Mouse (Mus musculus) heart, embryonic 13.5 days (tissue): ENCODE measurements around the gene Zfp36l1. TPM values are rescaled to one million over a fixed set of nuclear protein-coding genes. Genes with fewer than 3 reads are reported as not detected.

Experiments
- ATAC-seq: fragments of 200-750 bp; cut with Nextera tagmentation; 2 replicates; pipeline ENCODE4 v1.8.0; 2017; ENCODE audit warnings: moderate TSS enrichment; ENCODE audit not compliant: insufficient number of reproducible peaks, low FRiP score, low TSS enrichment; ENCODE audit errors: extremely low read depth
- H3K27ac ChIP-seq: fragments of 300-500 bp; sonication (generic); replicated peaks from 2 replicates; pipeline ENCODE4 v1.5.1; 2015; ENCODE audit warnings: moderate library complexity, mild to moderate bottlenecking, inconsistent platforms
- H3K27me3 ChIP-seq: fragments of 300-500 bp; sonication (generic); replicated peaks from 2 replicates; pipeline ENCODE4 v1.6.1; 2015; ENCODE audit warnings: mild to moderate bottlenecking, inconsistent platforms
- H3K36me3 ChIP-seq: fragments of 300-500 bp; sonication (generic); 2 replicates; pipeline ENCODE4 v1.6.1; 2015; ENCODE audit warnings: mild to moderate bottlenecking, inconsistent platforms
- H3K4me1 ChIP-seq: fragments of 300-500 bp; sonication (generic); 2 replicates; pipeline ENCODE4 v1.6.1; 2015; ENCODE audit warnings: inconsistent platforms
- H3K4me2 ChIP-seq: fragments of 300-500 bp; sonication (generic); 2 replicates; pipeline ENCODE4 v1.6.1; 2015; ENCODE audit warnings: inconsistent platforms, mild to moderate bottlenecking, moderate library complexity
- H3K4me3 ChIP-seq: fragments of 300-500 bp; sonication (generic); 2 replicates; pipeline ENCODE4 v1.5.1; 2015; ENCODE audit warnings: moderate library complexity, mild to moderate bottlenecking, inconsistent platforms
- H3K9ac ChIP-seq: fragments of 300-500 bp; sonication (generic); 2 replicates; pipeline ENCODE4 v1.6.1; 2015; ENCODE audit warnings: inconsistent platforms, mild to moderate bottlenecking, moderate library complexity
- H3K9me3 ChIP-seq: fragments of 300-500 bp; sonication (generic); 2 replicates; pipeline ENCODE4 v1.6.1; 2016; ENCODE audit warnings: inconsistent platforms
- WGBS: fragments of 180-500 bp; shearing (Covaris S2); methylation state at CpG from one replicate; pipeline ENCODE4 v1.1.7; 2015; ENCODE audit warnings: mixed read lengths; 5-methylcytosine and 5-hydroxymethylcytosine counted together
- polyA plus RNA-seq: library from polyadenylated mRNA; unstranded; fragments of >200 nt; fragmentation: Nextera tagmentation; extraction: Ambion mirVana; gene quantifications from 2 replicates; pipeline ENCODE4 v1.2.1, GENCODE M21; 2015

The Zfp36l1 gene
- polyA plus RNA-seq, 1 experiment from 2014 or later = 96.2 TPM

DNA sequence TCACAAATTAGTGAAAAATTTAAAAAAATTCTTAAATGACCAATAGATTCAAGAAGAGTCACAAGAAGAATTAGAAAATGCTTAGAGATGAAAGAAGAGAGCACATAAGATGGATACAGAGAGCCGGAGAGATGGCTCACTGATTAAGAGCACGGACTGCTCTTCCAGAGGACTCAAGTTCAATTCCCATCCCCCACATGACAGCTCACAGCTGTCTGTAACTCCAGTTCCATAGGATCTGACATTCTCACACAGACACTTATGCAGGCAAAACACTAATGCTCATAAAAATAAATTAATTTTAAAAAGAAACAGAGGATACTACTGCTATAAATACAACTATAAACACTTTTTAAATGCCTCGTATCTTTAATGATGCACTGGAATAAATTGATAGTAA, 32.0 kb upstream of the Zfp36l1 start:
- no peak overlapping the region for H3K27ac ChIP-seq
- no peak overlapping the region for H3K4me2 ChIP-seq
- H3K9ac ChIP-seq = no peak overlapping the region
- no peak for ATAC-seq
- H3K4me3 ChIP-seq = no peak overlapping the region
- peaks cover 12% of the 10 kb centered on the region for H3K4me1 ChIP-seq
- no peaks in the 10 kb centered on the region for H3K9me3 ChIP-seq
- 66% methylated on average over 3 of the region's 3 CpGs for WGBS
- H3K27me3 ChIP-seq = no peaks in the 10 kb centered on the region
- no peaks in the 10 kb centered on the region for H3K36me3 ChIP-seq

DNA sequence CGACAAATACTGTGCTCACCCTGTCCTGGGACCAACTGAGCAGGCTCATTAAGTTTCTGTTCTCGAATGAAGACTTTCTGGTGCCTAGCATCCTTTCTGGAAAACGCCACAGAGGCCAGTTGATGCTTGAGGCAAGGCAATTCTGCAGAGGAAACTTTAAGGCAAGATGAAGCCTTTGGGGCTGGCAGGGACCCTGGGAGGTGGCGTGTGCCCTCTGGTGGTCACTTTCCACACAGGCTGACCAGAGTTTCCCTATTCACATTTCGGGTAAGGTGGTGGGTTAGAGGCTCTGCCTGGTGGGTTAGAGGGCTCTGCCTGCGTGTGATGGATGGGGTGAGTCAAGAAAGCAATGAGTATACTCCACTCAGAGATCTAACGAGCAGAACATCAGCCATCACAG, 28.7 kb upstream of the Zfp36l1 start:
- no peak overlapping the region for H3K27ac ChIP-seq
- no peak overlapping the region for H3K4me2 ChIP-seq
- peaks cover 21% of the 10 kb centered on the region for H3K4me1 ChIP-seq
- H3K27me3 ChIP-seq = no peaks in the 10 kb centered on the region
- H3K9me3 ChIP-seq = no peaks in the 10 kb centered on the region
- 18% methylated on average over 7 of the region's 7 CpGs for WGBS
- H3K9ac ChIP-seq = no peak overlapping the region
- no peak overlapping the region for H3K4me3 ChIP-seq
- no peaks in the 10 kb centered on the region for H3K36me3 ChIP-seq
- no peak for ATAC-seq

GRCm38 (mm10) chr12:80141011-80141410, 28.2 kb upstream of the Zfp36l1 start:
- WGBS = 61% methylated on average over 8 of the region's 8 CpGs
- peaks cover 24% of the 10 kb centered on the region for H3K4me1 ChIP-seq
- H3K27me3 ChIP-seq = no peaks in the 10 kb centered on the region
- H3K4me2 ChIP-seq = no peak overlapping the region
- no peaks in the 10 kb centered on the region for H3K9me3 ChIP-seq
- no peak overlapping the region for H3K4me3 ChIP-seq
- no peak overlapping the region for H3K27ac ChIP-seq
- no peak overlapping the region for H3K9ac ChIP-seq
- H3K36me3 ChIP-seq = no peaks in the 10 kb centered on the region
- no peak for ATAC-seq

GRCm38 (mm10) chr12:80137744-80138143, 24.9 kb upstream of the Zfp36l1 start:
- 69% methylated on average over 1 of the region's 1 CpGs for WGBS

GRCm38 (mm10) chr12:80137246-80137645, 24.4 kb upstream of the Zfp36l1 start:
- H3K36me3 ChIP-seq = no peaks in the 10 kb centered on the region
- H3K9me3 ChIP-seq = no peaks in the 10 kb centered on the region
- 82% methylated on average over 6 of the region's 6 CpGs for WGBS
- no peak overlapping the region for H3K9ac ChIP-seq
- ATAC-seq = no peak
- H3K27me3 ChIP-seq = no peaks in the 10 kb centered on the region
- H3K27ac ChIP-seq = peak overlapping the region; percentile 90
- no peak overlapping the region for H3K4me3 ChIP-seq
- no peak overlapping the region for H3K4me2 ChIP-seq
- peaks cover 35% of the 10 kb centered on the region for H3K4me1 ChIP-seq

More at GRCm38 (mm10) chr12:80137744-80138143, 24.9 kb upstream of the Zfp36l1 start:
- Histone ChIP-seq H3K27me3 (no peaks in the 10 kb centered on the region), H3K27ac (no peak overlapping the region), H3K9ac (no peak overlapping the region), H3K4me3 (no peak overlapping the region), H3K36me3 (no peaks in the 10 kb centered on the region), H3K4me2 (no peak overlapping the region), H3K4me1 (peaks cover 35% of the 10 kb centered on the region), H3K9me3 (no peaks in the 10 kb centered on the region)
- no peak for ATAC-seq

DNA sequence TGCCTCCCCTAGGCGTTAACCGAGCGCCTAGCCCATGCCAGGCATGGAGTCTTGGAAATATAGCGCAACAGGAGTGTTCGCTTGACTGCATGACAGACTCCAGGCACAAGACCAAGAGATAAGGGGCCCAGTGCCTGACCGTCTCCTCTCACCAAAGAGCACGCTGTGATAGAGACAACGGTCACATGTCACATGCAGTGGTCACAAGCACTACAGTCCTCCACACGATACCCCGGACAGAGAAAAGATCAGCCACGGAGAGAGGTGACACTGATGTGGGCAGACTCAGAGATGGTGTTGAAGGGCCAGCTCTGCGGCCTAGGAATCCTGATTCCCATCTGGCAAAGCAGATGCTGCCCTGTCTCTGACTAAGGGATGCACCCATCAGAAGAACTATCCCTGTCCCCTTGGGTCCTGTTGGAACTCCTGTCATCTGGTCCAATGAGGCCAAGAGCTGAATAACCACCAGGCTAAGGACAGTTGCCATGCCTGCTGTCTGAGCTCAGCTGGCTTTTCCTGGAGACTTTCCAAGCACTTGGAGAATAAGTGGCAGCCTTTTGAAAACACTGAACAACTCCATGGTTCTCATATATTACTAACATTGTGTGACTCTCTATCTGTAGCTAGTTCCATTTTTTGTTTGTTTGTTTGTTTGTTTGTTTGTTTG, 23.6 kb upstream of the Zfp36l1 start:
- ATAC-seq = peak; percentile 20; the same call in 1 of the 2 replicates

DNA sequence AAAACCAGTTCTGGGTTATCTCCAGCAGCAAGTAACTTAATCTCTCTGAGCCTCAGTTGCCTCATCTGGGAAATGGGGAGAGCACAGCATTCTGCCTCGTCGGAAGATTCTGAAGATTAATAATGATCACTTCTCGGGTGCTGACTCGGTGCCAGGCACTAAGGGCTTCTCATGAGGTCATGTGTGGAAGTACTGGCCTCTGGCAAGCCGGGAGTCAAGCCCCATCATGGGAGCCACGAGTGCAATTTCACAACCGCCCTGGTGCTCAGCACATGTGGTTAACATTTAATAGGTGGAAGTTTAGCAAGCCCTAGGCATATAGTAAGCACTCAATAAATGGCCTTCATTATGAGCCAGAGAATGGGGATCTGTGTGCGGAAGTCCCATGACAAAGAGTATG, 22.4 kb upstream of the Zfp36l1 start:
- 85% methylated on average over 8 of the region's 8 CpGs for WGBS
- peaks cover 50% of the 10 kb centered on the region for H3K4me1 ChIP-seq
- no peaks in the 10 kb centered on the region for H3K27me3 ChIP-seq
- no peak overlapping the region; the same call in 1 of the 2 replicates for H3K9ac ChIP-seq
- H3K36me3 ChIP-seq = no peaks in the 10 kb centered on the region
- no peak for ATAC-seq
- peak overlapping the region; percentile 90; the same call in 1 of the 2 replicates for H3K27ac ChIP-seq
- no peak overlapping the region for H3K4me3 ChIP-seq
- H3K4me2 ChIP-seq = no peak overlapping the region
- H3K9me3 ChIP-seq = no peaks in the 10 kb centered on the region

More for the DNA sequence above, 23.6 kb upstream of the Zfp36l1 start:
- WGBS = 15% methylated on average over 12 of the region's 12 CpGs
- H3K27me3 ChIP-seq = no peaks in the 10 kb centered on the region
- peak overlapping the region; percentile 25 for H3K4me2 ChIP-seq
- H3K4me1 ChIP-seq = peaks cover 43% of the 10 kb centered on the region
- no peak overlapping the region for H3K4me3 ChIP-seq
- H3K9me3 ChIP-seq = no peaks in the 10 kb centered on the region
- no peak overlapping the region for H3K9ac ChIP-seq
- peak overlapping the region; percentile 90 for H3K27ac ChIP-seq
- H3K36me3 ChIP-seq = no peaks in the 10 kb centered on the region

- Histone ChIP-seq H3K9ac (no peak overlapping the region), H3K4me3 (0 out of 2 replicates have a peak overlapping the region, but pooled peaks have one; percentile 62), H3K27me3 (no peaks in the 10 kb centered on the region), H3K36me3 (peaks cover 5% of the 10 kb centered on the region; the same call in 1 of the 2 replicates), H3K4me2 (0 out of 2 replicates have a peak overlapping the region, but pooled peaks have one; percentile 77), H3K27ac (0 out of 2 replicates have a peak overlapping the region, but pooled peaks have one; percentile 98), H3K4me1 (peaks cover 60% of the 10 kb centered on the region), H3K9me3 (no peaks in the 10 kb centered on the region)
- ATAC-seq = no peak
- 43% methylated on average over 9 of the region's 9 CpGs for WGBS
Measured at GRCm38 (mm10) chr12:80133011-80133545, 20.3 kb upstream of the Zfp36l1 start.

DNA sequence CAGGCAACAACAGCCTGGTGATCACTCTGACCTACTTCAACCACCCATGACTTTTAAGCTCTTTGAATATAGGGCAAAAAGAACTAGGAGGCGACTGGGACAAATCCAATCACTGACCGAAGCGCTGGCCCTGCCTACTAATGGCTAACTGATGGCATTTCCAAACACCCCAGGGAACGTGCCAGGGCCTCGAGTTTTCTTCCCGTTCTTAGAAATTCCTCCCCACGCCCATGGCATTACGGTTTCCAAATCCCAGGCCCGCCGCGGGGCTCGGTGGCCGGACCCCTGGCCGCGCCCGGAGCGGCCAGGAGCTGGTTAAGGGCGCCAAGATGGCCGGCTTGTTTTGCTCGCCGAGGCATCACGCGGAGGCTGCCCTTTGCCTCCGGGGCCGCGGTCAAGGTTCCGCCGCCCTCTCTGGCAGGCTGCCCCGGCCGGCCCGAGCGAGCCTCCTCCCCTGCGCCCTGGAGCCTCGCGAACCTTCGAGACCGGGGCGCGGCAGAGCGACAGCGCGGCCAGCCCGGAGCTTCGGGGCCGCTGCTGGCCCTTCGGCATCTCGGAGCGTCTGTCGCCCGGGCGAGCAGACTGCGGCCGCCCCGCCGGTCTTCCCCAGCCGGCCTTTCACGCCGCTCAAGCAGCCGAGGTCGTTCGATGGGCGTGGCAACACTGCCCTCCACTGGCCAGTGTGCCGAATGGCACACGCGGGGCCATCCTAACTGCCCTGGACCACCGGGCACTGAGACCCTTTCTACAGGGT, 19.6 kb upstream of the Zfp36l1 start:
- H3K27me3 ChIP-seq = no peaks in the 10 kb centered on the region
- peaks cover 55% of the 10 kb centered on the region for H3K4me1 ChIP-seq
- no peaks in the 10 kb centered on the region for H3K9me3 ChIP-seq
- H3K36me3 ChIP-seq = peaks cover 11% of the 10 kb centered on the region
- H3K27ac ChIP-seq = peak overlapping the region; percentile 98
- peak overlapping the region; percentile 62 for H3K4me3 ChIP-seq
- peak overlapping the region; percentile 95 for H3K9ac ChIP-seq
- ATAC-seq = peak; percentile 82
- H3K4me2 ChIP-seq = peak overlapping the region; percentile 77
- WGBS = 1% methylated on average over 66 of the region's 66 CpGs

DNA sequence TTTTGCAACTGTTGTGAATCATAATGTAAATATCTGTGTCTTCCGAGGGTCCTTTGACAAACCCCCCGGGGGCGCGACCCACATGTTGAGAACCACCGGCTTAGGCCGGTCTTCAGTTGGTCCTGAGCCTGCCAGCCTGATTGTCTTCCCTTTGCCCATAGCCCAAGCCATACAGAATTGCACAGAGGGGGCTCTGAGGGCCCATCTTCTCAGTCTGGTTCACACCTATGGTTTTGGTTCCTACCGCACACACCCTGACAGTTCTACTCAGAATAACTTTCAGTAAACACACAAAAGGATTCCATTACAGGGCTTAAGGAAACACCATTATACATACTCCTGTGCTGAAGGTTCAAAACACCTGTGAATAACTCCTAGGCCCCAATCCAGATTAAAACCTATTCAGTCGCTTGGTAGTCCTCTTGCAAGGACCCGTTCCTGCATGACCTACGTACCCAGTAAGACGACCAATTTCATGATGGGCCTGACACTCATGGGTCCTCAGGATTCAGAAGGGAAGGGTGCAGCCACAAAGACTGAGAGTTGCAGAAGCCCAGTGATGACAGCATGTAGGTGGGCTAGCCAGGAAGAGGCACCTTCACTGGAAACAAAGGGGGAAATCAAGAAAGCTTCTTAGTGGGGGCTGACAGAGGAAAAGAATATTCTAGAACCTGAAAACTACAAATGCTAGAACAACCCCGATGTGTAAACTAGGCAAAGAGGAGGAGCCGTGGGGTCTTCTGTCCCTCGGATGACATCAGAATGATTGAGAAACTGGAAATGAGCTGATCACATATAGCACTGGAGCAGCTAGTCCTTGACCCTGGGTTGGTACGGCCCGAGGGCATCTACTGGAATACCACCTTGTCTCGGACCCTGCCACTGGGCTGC, 18.8 kb upstream of the Zfp36l1 start:
- Histone ChIP-seq H3K36me3 (peaks cover 19% of the 10 kb centered on the region), H3K27ac (peak overlapping the region; percentile 98), H3K9ac (peak overlapping the region; percentile 95), H3K4me3 (peak overlapping the region; percentile 62), H3K4me1 (peaks cover 46% of the 10 kb centered on the region), H3K9me3 (no peaks in the 10 kb centered on the region), H3K27me3 (no peaks in the 10 kb centered on the region), H3K4me2 (peak overlapping the region; percentile 77)
- 59% methylated on average over 17 of the region's 17 CpGs for WGBS
- ATAC-seq = no peak
